Comparison of ENCODE assay signal across 26 mouse cellular contexts in the genomic region with DNA sequence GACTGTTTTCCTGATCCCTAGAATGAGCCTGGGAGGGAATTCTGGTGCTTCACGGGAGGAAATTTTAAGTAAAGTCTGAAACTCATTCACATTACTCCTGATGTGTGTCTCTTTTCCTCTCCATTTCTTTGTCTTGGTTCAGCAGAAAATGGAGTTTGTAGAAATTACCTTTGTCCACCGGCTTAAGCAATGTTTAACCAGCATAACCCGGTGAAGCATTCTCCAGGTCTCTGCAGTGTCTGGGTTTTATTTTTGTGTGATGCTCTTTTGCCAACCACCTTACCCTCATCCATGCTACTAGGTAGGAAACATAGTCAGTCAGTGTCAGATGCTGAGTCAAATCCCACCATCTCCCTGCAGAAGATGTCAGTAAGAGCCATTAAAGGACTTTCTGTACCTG.
"Had no signal": no experiment of that assay in that cellular context is flagged by ENCODE, and none has a peak within 500 bp of the region (broad histone marks: within the 10 kb centered on the region; RNA-seq: fewer than 3 reads in every experiment).

No protein-coding gene starts in this region.

- H3K9me3 ChIP-seq: heart, embryonic 12.5 days; hindbrain, embryonic 10.5 days; hindbrain, embryonic 12.5 days; intestine, embryonic 15.5 days; limb, embryonic 10.5 days; limb, embryonic 12.5 days; liver, embryonic 13.5 days; liver, embryonic 15.5 days had no signal

- H3K4me1 ChIP-seq: hindbrain, embryonic 10.5 days; hindbrain, embryonic 12.5 days; intestine, embryonic 15.5 days; limb, embryonic 10.5 days; limb, embryonic 12.5 days; liver, embryonic 13.5 days; liver, embryonic 15.5 days had no signal

- H3K4me2 ChIP-seq: heart, embryonic 12.5 days; hindbrain, embryonic 12.5 days; hindbrain, embryonic 14.5 days; intestine, embryonic 15.5 days; limb, embryonic 12.5 days; liver, embryonic 13.5 days; liver, embryonic 15.5 days had no signal

- H3K9ac ChIP-seq: heart, embryonic 12.5 days; hindbrain, embryonic 12.5 days; hindbrain, embryonic 14.5 days; intestine, embryonic 15.5 days; limb, embryonic 12.5 days; liver, embryonic 13.5 days; liver, embryonic 15.5 days; liver, postnatal 0 days had no signal

- H3K4me3 ChIP-seq: gastrocnemius, adult 2 months; heart, adult 2 months; heart, embryonic 12.5 days; hindbrain, embryonic 10.5 days; hindbrain, embryonic 12.5 days; intestine, embryonic 15.5 days; left cerebral cortex, adult 2 months; limb, embryonic 10.5 days; limb, embryonic 12.5 days; liver, embryonic 13.5 days; liver, embryonic 15.5 days had no signal

- H3K36me3 ChIP-seq: heart, embryonic 12.5 days; hindbrain, embryonic 10.5 days; hindbrain, embryonic 12.5 days; intestine, embryonic 15.5 days; limb, embryonic 10.5 days; limb, embryonic 12.5 days; liver, embryonic 13.5 days; liver, embryonic 15.5 days had no signal

- DNase-seq: gastrocnemius, adult 2 months; gastrocnemius, postnatal 10 days; gastrocnemius, postnatal 25 days; heart, adult 2 months; heart, postnatal 10 days; heart, postnatal 4 days; kidney, postnatal 10 days; kidney, postnatal 25 days; kidney, postnatal 4 days; layer of hippocampus, adult 9-11 months; liver; liver, embryonic 13.5 days; liver, postnatal 0 days had no signal

- ATAC-seq: forebrain, embryonic 16.5 days; hindbrain, embryonic 16.5 days; inflammation-experienced regulatory T-cells, adult 6 months; intestine, embryonic 15.5 days; intestine, postnatal 0 days; liver, postnatal 0 days had no signal

- H3K27ac ChIP-seq: gastrocnemius, adult 2 months; heart, adult 2 months; hindbrain, embryonic 10.5 days; hindbrain, embryonic 12.5 days; hindbrain, embryonic 14.5 days; intestine, embryonic 15.5 days; left cerebral cortex, adult 2 months; limb, embryonic 10.5 days; limb, embryonic 12.5 days; liver, embryonic 13.5 days; liver, embryonic 15.5 days had no signal

- H3K27me3 ChIP-seq: heart, embryonic 12.5 days; hindbrain, embryonic 12.5 days; intestine, embryonic 15.5 days; limb, embryonic 12.5 days; liver, embryonic 13.5 days; liver, embryonic 15.5 days had no signal
